Mouse (Mus musculus): ENCODE measurements at regions not wholly inside any gene's neighbourhood (a gene's known extent, or its start where the extent isn't known, plus 50 kb on each side); places are given as distances from the start of the nearest gene placed in this dataset.

DNA sequence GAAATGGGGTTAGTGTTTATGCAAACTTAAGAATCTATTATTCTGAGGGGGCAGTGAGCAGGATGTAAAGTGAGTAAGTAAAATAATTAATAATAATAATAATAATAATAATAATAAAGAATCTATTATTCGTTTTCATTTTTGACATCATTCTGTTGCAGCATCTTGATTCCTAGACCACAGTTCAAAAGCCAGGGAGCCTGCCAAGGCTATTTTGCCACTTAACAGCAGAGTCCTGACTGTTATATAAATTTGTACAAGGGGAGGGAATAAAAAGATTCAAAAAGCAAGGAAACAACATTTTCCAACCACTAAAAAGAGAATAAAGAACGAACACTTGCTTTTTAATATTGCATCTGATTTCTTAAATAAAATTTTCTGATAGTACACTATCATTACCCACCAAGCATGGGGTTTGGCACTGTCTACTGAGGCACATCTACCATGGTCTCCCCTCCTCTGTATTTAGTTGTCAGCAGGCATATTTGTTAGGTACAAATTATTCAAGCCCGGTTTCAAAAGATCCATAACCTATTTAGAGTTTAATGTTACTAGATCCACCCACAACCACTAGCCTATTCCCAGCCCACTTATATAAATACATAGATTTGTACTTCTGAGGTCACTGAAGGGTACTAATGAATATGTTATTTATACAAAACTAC, 228.8 kb upstream of the Zic4 start:
- TF ChIP-seq CTCF (IDR thresholded peaks at IDR 0.05; ENCODE audit: low read depth) (no peak), EP300 (optimal IDR thresholded peaks at IDR 0.05) (no peak)

Data from stomach, postnatal 0 days (tissue).